Mouse (Mus musculus) fibroblast of lung, adult 2 months (primary cell): ENCODE data around the gene Tmem95.

Experiments
- DNase-seq: peaks from one replicate; pipeline ENCODE4 v3.0.0-alpha.2; 2011; ENCODE audit warnings: low read depth

Gene Tmem95

GRCm38 (mm10) chr11:69910781-69911560 is 33.2 kb upstream of the Tmem95 start:
- DNase-seq: no peak

GRCm38 (mm10) chr11:69910177-69910576 is 32.4 kb upstream of the Tmem95 start:
- DNase-seq: no peak

GRCm38 (mm10) chr11:69909174-69909573 is 31.4 kb upstream of the Tmem95 start:
- DNase-seq: no peak

- DNase-seq: no peak
These were observed 30.8 kb upstream of the Tmem95 start for GRCm38 (mm10) chr11:69908645-69909044.

GRCm38 (mm10) chr11:69904311-69904710 is 26.5 kb upstream of the Tmem95 start:
- DNase-seq: no peak

GRCm38 (mm10) chr11:69902972-69903371 is 25.2 kb upstream of the Tmem95 start:
- DNase-seq: no peak

- no peak for DNase-seq
These were observed 24.2 kb upstream of the Tmem95 start for GRCm38 (mm10) chr11:69901993-69902392.

- peak; percentile 94 for DNase-seq
These were observed 23.6 kb upstream of the Tmem95 start for GRCm38 (mm10) chr11:69901406-69901846.

GRCm38 (mm10) chr11:69900471-69901405 is 22.9 kb upstream of the Tmem95 start, which contains the start of the genes 2810408A11Rik and Neurl4:
TSS of gene 2810408A11Rik (minus strand) at chr11:69900987.
TSS of gene Neurl4 (plus strand) at chr11:69901072.
- DNase-seq: peak; percentile 82

- no peak for DNase-seq
These were observed 22.1 kb upstream of the Tmem95 start for GRCm38 (mm10) chr11:69899870-69900269.

GRCm38 (mm10) chr11:69895291-69895690 is 17.5 kb upstream of the Tmem95 start, which contains the start of gene Acap1:
TSS of gene Acap1 (minus strand) at chr11:69895539.
- no peak for DNase-seq

- DNase-seq: no peak
These were observed 16.9 kb upstream of the Tmem95 start for GRCm38 (mm10) chr11:69894671-69895070.

- DNase-seq: no peak
These were observed 13.7 kb upstream of the Tmem95 start for GRCm38 (mm10) chr11:69891482-69891881.

GRCm38 (mm10) chr11:69886907-69887635 is 9.3 kb upstream of the Tmem95 start:
- DNase-seq: no peak

- DNase-seq: no peak
These were observed 6.8 kb upstream of the Tmem95 start for GRCm38 (mm10) chr11:69884663-69885062.

GRCm38 (mm10) chr11:69884240-69884639 is 6.4 kb upstream of the Tmem95 start:
- DNase-seq: no peak

- no peak for DNase-seq
These were observed 5.8 kb upstream of the Tmem95 start for GRCm38 (mm10) chr11:69883527-69884151.

- no peak for DNase-seq
These were observed 5.2 kb upstream of the Tmem95 start for GRCm38 (mm10) chr11:69883066-69883465.

GRCm38 (mm10) chr11:69881787-69882670 is 4.2 kb upstream of the Tmem95 start:
- no peak for DNase-seq

- DNase-seq: peak; percentile 89
These were observed 3.2 kb upstream of the Tmem95 start, which contains the start of gene Kctd11 for GRCm38 (mm10) chr11:69880853-69881603. TSS of gene Kctd11 (minus strand) at chr11:69881406.
